Mouse (Mus musculus): Measurements from ENCODE around the gene Vwa8.
"Not testable (repeated sequence)": the region's sequence is repeated elsewhere in the genome, so short reads cannot be mapped to it uniquely, and the experiment has no call there.

Gene Vwa8

GRCm38 (mm10) chr14:78881563-78881962 lies 32.7 kb downstream of the Vwa8 start:
- no peak for DNase-seq (ENCODE audit: low read depth, low spot score)

GRCm38 (mm10) chr14:78885915-78886534 lies 37.2 kb downstream of the Vwa8 start:
- DNase-seq (ENCODE audit: low read depth, low spot score) = peak; percentile 17

- no peak for DNase-seq (ENCODE audit: low read depth, low spot score)
Observed at GRCm38 (mm10) chr14:78886566-78887234, 37.8 kb downstream of the Vwa8 start.

GRCm38 (mm10) chr14:78887494-78887893 lies 38.6 kb downstream of the Vwa8 start:
- DNase-seq (ENCODE audit: low read depth, low spot score) = not testable (repeated sequence)

- no peak for DNase-seq (ENCODE audit: low read depth, low spot score)
Observed at GRCm38 (mm10) chr14:78895496-78895895, 46.6 kb downstream of the Vwa8 start.

GRCm38 (mm10) chr14:78896252-78896651 lies 47.4 kb downstream of the Vwa8 start:
- DNase-seq (ENCODE audit: low read depth, low spot score) = no peak

GRCm38 (mm10) chr14:78900770-78901169 lies 51.9 kb downstream of the Vwa8 start:
- no peak for DNase-seq (ENCODE audit: low read depth, low spot score)

GRCm38 (mm10) chr14:78908205-78908863 lies 59.5 kb downstream of the Vwa8 start:
- no peak for DNase-seq (ENCODE audit: low read depth, low spot score)

GRCm38 (mm10) chr14:78912076-78912475 lies 63.2 kb downstream of the Vwa8 start:
- no peak for DNase-seq (ENCODE audit: low read depth, low spot score)

GRCm38 (mm10) chr14:78914180-78914579 lies 65.3 kb downstream of the Vwa8 start:
- DNase-seq (ENCODE audit: low read depth, low spot score) = no peak

GRCm38 (mm10) chr14:78916691-78917090 lies 67.8 kb downstream of the Vwa8 start:
- no peak for DNase-seq (ENCODE audit: low read depth, low spot score)

GRCm38 (mm10) chr14:78921219-78921618 lies 72.4 kb downstream of the Vwa8 start:
- DNase-seq (ENCODE audit: low read depth, low spot score) = peak; percentile 32

- no peak for DNase-seq (ENCODE audit: low read depth, low spot score)
Observed at GRCm38 (mm10) chr14:78923631-78924030, 74.8 kb downstream of the Vwa8 start.

GRCm38 (mm10) chr14:78924755-78925537 lies 76.1 kb downstream of the Vwa8 start:
- no peak for DNase-seq (ENCODE audit: low read depth, low spot score)

GRCm38 (mm10) chr14:78932094-78932493 lies 83.2 kb downstream of the Vwa8 start:
- no peak for DNase-seq (ENCODE audit: low read depth, low spot score)

- no peak for DNase-seq (ENCODE audit: low read depth, low spot score)
Observed at GRCm38 (mm10) chr14:78933399-78933798, 84.5 kb downstream of the Vwa8 start.

- no peak for DNase-seq (ENCODE audit: low read depth, low spot score)
Observed at GRCm38 (mm10) chr14:78934596-78934995, 85.7 kb downstream of the Vwa8 start.

- DNase-seq (ENCODE audit: low read depth, low spot score) = no peak
Observed at GRCm38 (mm10) chr14:78935796-78936195, 86.9 kb downstream of the Vwa8 start.

- no peak for DNase-seq (ENCODE audit: low read depth, low spot score)
Observed at GRCm38 (mm10) chr14:78941741-78942475, 93.1 kb downstream of the Vwa8 start.

GRCm38 (mm10) chr14:78955745-78956144 lies 106.9 kb downstream of the Vwa8 start:
- DNase-seq (ENCODE audit: low read depth, low spot score) = no peak

GRCm38 (mm10) chr14:78970621-78971020 lies 121.8 kb downstream of the Vwa8 start:
- DNase-seq (ENCODE audit: low read depth, low spot score) = no peak
